Mouse (Mus musculus) CH12.LX (cell line): ENCODE results near the gene Rnf26.

Experiments used
- CHD1 ChIP-seq: IDR thresholded peaks from 2 replicates; pipeline ENCODE4 v1.6.1; 2012; ENCODE audit warnings: low read depth, low read length, improper control_type of control experiment, inconsistent platforms
- CHD2 ChIP-seq: IDR thresholded peaks from 2 replicates; pipeline ENCODE4 v1.6.1; 2011; ENCODE audit warnings: low read length, improper control_type of control experiment
- CTCF ChIP-seq, 2 experiments: IDR thresholded peaks in 1 of 2; conservative IDR thresholded peaks in 1 of 2; 2 replicates each; pipeline ENCODE4 v1.5.1; 2011 to 2012; ENCODE audit warnings: low read depth in 2 of 2, low read length in 2 of 2, improper control_type of control experiment in 1 of 2, inconsistent platforms in 1 of 2, mild to moderate bottlenecking in 1 of 2, moderate library complexity in 1 of 2
- GABPA ChIP-seq: IDR thresholded peaks from 2 replicates; pipeline ENCODE4 v1.6.1; 2012; ENCODE audit warnings: low read depth, low read length, improper control_type of control experiment, inconsistent platforms; ENCODE audit not compliant: insufficient replicate concordance
- HCFC1 ChIP-seq: IDR thresholded peaks from 2 replicates; pipeline ENCODE4 v1.6.1; 2012; ENCODE audit warnings: low read depth, mild to moderate bottlenecking, inconsistent platforms, low read length, improper control_type of control experiment
- MAFK ChIP-seq: IDR thresholded peaks from 2 replicates; pipeline ENCODE4 v1.6.1; 2011; ENCODE audit warnings: low read length, improper control_type of control experiment; ENCODE audit not compliant: insufficient replicate concordance
- MAX ChIP-seq: IDR thresholded peaks from 2 replicates; pipeline ENCODE4 v1.6.1; 2011; ENCODE audit warnings: low read length, improper control_type of control experiment
- MAZ ChIP-seq: IDR thresholded peaks from 2 replicates; pipeline ENCODE4 v1.6.1; 2012; ENCODE audit warnings: low read depth, mild to moderate bottlenecking, inconsistent platforms, low read length, improper control_type of control experiment, moderate library complexity
- PAX5 ChIP-seq: IDR thresholded peaks from 2 replicates; pipeline ENCODE4 v1.6.1; 2012; ENCODE audit warnings: low read length, inconsistent platforms, mixed read lengths
- POLR2A ChIP-seq: IDR thresholded peaks from 2 replicates; pipeline ENCODE4 v1.6.1; 2011; ENCODE audit warnings: low read depth, mild to moderate bottlenecking, improper control_type of control experiment, low read length
- TBP ChIP-seq: conservative IDR thresholded peaks from 2 replicates; pipeline ENCODE4 v1.6.1; 2011; ENCODE audit warnings: low read depth, low read length, improper control_type of control experiment
- ZKSCAN1 ChIP-seq: IDR thresholded peaks from 2 replicates; pipeline ENCODE4 v1.6.1; 2012; ENCODE audit warnings: low read depth, inconsistent platforms, low read length, improper control_type of control experiment, borderline replicate concordance

DNA sequence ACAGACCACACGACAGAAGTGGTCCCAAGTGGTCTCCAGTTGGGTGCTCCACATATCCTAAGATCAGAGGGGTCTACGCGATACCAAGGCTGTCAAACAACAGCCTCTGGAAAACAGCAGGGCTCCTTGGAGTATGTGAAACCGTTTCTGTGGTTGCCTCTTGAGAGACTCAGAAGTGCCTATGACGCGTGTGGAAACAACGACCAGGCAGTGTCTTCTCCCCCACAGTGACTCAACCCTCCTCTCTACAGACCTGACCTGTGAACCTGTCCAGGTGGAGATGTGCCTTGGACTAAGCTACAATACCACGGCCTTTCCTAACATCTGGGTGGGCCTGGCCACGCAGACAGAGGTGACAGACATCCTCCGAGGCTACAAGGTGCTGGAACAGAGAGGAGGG is 7.5 kb downstream of the Rnf26 start:
- TF ChIP-seq PAX5 (no peak), POLR2A (no peak), CHD2 (no peak), CTCF (conservative IDR thresholded peaks at IDR 0.05 in 1 of 2, IDR thresholded peaks at IDR 0.05 in 1 of 2; ENCODE audit: low read depth in 2 of 2, low read length in 2 of 2) (no peak), MAZ (no peak), MAX (no peak), MAFK (no peak), GABPA (no peak), ZKSCAN1 (no peak), TBP (no peak), HCFC1 (no peak), CHD1 (no peak)
